Comparison of ENCODE assay signal across 28 mouse cellular contexts in genomic region chr4:65383070-65383469, GRCm38 (mm10).
"Had no signal": no experiment of that assay in that cellular context is flagged by ENCODE, and none has a peak within 500 bp of the region (broad histone marks: within the 10 kb centered on the region; RNA-seq: fewer than 3 reads in every experiment).

No protein-coding gene starts in this region.

- H3K4me2 ChIP-seq: embryonic facial prominence, embryonic 12.5 days; embryonic facial prominence, embryonic 13.5 days; embryonic facial prominence, embryonic 15.5 days; forebrain, embryonic 12.5 days; forebrain, embryonic 13.5 days; forebrain, embryonic 15.5 days had no signal

- H3K9me3 ChIP-seq: embryonic facial prominence, embryonic 10.5 days; embryonic facial prominence, embryonic 12.5 days; embryonic facial prominence, embryonic 13.5 days; embryonic facial prominence, embryonic 15.5 days; forebrain, embryonic 10.5 days; forebrain, embryonic 12.5 days; forebrain, embryonic 13.5 days; forebrain, embryonic 15.5 days had no signal

- H3K36me3 ChIP-seq: embryonic facial prominence, embryonic 10.5 days; embryonic facial prominence, embryonic 12.5 days; embryonic facial prominence, embryonic 13.5 days; embryonic facial prominence, embryonic 15.5 days; forebrain, embryonic 10.5 days; forebrain, embryonic 12.5 days; forebrain, embryonic 15.5 days had no signal

- H3K9ac ChIP-seq: embryonic facial prominence, embryonic 12.5 days; embryonic facial prominence, embryonic 13.5 days; embryonic facial prominence, embryonic 15.5 days; forebrain, embryonic 12.5 days; forebrain, embryonic 13.5 days; forebrain, embryonic 15.5 days; forebrain, postnatal 0 days had no signal

- H3K4me3 ChIP-seq: embryonic facial prominence, embryonic 10.5 days; embryonic facial prominence, embryonic 12.5 days; embryonic facial prominence, embryonic 13.5 days; embryonic facial prominence, embryonic 15.5 days; erythroblast, embryonic 14.5 days; forebrain, embryonic 10.5 days; forebrain, embryonic 12.5 days; forebrain, embryonic 13.5 days; forebrain, embryonic 15.5 days; gastrocnemius, adult 2 months; heart, adult 2 months had no signal

- DNase-seq: cerebellum, adult 2 months; cerebellum, adult 8-10 months; cerebellum, adult 9-10 months; cerebellum, adult 9-11 months; cerebellum, postnatal 10 days; cerebellum, postnatal 14 days; cerebellum, postnatal 25 days; cerebellum, postnatal 36 days; embryo, embryonic 11 days; forebrain, postnatal 0 days; gastrocnemius, adult 2 months; gastrocnemius, postnatal 14 days; gastrocnemius, postnatal 25 days; gastrocnemius, postnatal 36 days; heart, adult 11 months; heart, adult 18-20 months; heart, adult 2 months had no signal

- H3K27ac ChIP-seq: embryonic facial prominence, embryonic 10.5 days; embryonic facial prominence, embryonic 12.5 days; embryonic facial prominence, embryonic 13.5 days; embryonic facial prominence, embryonic 15.5 days; forebrain, embryonic 10.5 days; forebrain, embryonic 12.5 days; forebrain, embryonic 13.5 days; forebrain, embryonic 15.5 days; gastrocnemius, adult 2 months; heart, adult 2 months had no signal

- H3K27me3 ChIP-seq: embryonic facial prominence, embryonic 12.5 days; embryonic facial prominence, embryonic 13.5 days; embryonic facial prominence, embryonic 15.5 days; forebrain, embryonic 12.5 days; forebrain, embryonic 13.5 days; forebrain, embryonic 15.5 days had no signal

- ATAC-seq: forebrain, embryonic 13.5 days; forebrain, embryonic 14.5 days; forebrain, embryonic 15.5 days; forebrain, embryonic 16.5 days; forebrain, postnatal 0 days had no signal

- H3K4me1 ChIP-seq: embryonic facial prominence, embryonic 10.5 days; embryonic facial prominence, embryonic 12.5 days; embryonic facial prominence, embryonic 13.5 days; embryonic facial prominence, embryonic 15.5 days; forebrain, embryonic 10.5 days; forebrain, embryonic 12.5 days; forebrain, embryonic 13.5 days; forebrain, embryonic 15.5 days had no signal
